Mouse (Mus musculus) lung, postnatal 4 days (tissue): ENCODE measurements around the gene Ppp1r32.
A peak's percentile ranks its signal among the peaks of the same experiment; 100 is the strongest.

Experiments used
- DNase-seq, 2 experiments: peaks; one replicate each; pipeline ENCODE4 v3.0.0; 2021

Gene Ppp1r32

DNA sequence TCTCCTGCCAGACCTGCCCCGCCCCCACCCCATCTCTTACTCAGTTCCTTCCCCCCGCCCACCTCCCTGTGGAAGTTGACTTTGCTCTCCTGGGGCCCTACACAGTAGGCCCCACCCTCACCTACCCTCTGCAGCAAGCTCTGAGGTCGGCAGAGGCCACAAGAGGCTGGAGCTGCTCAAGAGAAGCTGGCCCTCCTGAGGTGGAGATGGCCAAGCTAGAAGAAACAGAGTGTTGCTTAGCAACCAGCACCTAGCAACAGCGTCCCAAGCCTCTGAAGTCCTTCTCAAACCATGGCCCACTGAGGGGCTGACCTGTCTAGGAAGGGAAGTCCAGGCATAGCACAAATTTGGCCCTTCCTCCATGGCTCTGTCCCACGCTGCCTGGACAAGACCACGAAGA, at the start of gene Ppp1r32:
TSS of gene Ppp1r32 (minus strand) at position 226 of the 400 bp plus-strand sequence.
- DNase-seq = peak in 1 of 2 experiments; percentile 14

DNA sequence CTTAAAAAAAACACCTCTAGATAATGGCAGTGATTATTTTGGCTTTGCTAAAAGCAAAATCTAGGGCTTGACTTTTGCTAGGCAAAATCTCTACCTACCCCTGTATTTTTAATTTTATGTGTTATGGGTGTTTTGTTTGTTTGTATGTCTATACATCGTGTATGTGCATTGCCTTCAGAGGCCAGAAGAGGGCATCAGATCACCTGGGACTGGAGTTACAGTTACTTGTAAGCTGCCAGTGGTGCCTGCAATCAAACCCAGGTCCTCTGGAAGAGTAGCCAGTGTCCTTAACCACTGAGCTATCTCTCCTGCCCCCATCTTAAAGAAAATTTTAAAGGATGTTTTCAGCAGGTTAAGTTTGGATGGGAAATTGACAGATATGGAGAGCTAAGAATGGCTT, 47.4 kb upstream of the Ppp1r32 start:
- no peak for DNase-seq

DNA sequence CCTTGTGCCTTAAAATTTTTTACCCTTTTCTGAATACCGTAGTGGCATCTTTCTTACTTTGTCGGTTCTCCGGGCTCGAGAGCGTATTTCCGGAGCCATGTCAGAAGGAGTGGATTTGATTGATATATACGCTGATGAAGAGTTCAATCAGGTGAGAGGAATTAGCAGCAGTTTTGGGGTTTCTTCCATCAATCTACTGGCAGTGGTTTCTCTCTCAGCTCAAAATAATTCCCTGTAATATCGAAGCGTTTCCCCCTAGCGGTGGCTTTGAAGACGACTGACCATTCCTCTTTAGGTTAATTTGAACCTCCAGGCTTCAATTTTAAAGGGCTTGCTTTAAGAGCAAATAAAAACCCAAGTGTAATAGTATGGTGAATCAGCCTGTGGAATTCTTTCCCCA, 43.2 kb upstream of the Ppp1r32 start, which contains the start of gene Sdhaf2:
TSS of gene Sdhaf2 (minus strand) at position 233 of the 400 bp plus-strand sequence.
- DNase-seq = peak in 1 of 2 experiments; percentile 50

DNA sequence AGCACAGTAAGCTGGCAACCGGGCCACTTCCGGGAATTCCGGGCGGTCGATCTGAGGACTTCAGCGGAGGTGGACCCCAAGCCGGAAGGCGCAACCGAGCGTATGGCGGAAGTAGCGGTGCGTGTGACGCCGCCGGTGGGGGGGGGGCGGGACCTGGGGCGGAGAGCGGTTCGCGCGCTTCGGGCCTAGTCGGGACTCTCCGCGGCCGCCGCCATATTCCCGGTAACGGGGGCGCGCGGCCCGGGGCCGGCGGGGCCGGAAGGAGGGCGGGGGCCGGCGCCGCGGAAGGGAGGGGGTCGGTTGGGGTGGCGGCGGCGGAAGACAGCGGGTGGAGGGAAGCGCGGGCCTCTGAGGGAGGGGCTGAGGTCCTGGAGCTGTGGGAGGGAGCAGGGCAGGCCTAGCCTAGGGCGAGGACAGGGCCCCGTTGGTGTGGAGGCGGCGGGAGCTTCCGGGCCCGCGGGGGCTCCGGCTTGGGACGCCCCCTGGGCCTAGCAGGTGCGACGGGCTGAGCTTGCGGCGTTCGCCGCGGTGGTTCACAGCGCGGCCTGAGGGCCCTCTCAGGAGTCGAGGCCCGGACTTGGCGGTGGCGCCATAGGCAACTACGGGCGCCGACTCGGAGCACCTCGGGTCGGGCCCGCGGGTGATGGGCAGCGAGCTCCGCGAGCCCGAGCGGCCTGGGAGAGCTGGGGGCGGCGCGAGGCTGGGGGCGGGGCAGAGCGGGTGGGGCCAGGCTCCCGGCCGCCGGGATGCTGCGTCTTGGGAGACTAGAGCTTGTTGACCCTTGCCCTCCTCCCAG, 42.6 kb upstream of the Ppp1r32 start, which contains the start of gene Cpsf7:
TSS of gene Cpsf7 (plus strand) at position 161 of the 796 bp plus-strand sequence.
- DNase-seq = peak; percentile 92 to 95

DNA sequence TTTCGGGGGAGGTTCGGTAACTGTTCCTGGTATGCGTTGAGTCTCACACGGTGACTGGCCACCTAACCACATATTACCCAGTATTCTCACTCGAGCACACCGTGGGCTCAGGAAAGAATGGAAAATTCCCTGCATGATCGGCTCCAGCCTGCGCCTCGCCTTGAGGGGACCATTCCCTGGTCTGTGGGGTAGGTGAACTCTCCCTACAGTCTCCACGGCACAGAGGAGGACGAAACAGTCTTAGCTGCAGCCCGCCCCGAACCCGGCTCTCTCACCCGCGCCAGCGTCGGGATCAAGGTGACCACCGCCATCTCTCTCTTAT, 42.0 kb upstream of the Ppp1r32 start:
- no peak for DNase-seq

DNA sequence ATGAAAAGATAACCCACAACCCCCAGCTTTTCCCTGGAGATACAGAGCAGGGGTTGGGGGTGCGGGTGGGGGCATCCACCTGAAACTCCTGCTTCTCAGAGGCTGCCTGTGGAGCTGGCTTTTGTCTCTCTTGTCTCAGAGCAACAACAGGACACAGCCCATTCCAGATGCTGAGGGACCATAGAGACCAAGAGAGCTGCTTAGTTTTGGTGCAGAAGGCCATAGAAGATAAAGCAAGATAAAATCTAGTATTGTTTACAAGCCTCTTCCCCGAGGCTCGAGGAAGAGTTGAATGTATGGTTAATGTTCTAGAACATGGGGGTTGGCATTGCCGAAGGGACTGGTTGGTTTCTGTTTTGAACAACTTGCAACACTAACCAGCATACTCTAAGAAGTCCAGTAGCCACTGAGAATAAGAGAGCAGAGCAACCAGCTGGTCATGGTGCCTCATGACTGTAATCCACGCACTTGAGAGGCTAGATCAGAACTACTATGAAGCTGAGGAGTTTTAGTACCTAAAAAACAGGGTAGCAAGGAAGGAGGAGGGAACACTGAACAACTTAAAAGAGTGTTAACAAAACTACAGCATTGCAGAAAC, 40.9 kb upstream of the Ppp1r32 start:
- DNase-seq = no peak

DNA sequence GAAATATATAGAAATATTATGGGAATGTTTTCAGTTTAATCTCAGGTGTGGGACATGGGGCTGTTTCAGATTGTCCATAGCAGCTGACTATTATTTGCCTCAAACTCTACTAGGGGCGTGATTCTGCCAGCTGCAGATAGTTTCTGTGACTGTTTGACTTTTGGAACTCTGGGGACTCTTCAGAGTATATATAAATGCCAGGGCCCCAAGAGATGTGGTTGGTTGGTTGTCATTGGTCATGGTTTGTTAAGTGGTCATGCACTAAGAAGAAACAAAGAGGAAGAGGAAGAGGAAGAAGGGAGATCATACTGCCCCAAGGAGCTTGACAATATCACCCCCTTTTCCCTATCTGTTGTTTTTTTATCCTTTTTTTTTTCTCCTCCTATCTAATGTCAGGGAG, 39.2 kb upstream of the Ppp1r32 start:
- DNase-seq = no peak

DNA sequence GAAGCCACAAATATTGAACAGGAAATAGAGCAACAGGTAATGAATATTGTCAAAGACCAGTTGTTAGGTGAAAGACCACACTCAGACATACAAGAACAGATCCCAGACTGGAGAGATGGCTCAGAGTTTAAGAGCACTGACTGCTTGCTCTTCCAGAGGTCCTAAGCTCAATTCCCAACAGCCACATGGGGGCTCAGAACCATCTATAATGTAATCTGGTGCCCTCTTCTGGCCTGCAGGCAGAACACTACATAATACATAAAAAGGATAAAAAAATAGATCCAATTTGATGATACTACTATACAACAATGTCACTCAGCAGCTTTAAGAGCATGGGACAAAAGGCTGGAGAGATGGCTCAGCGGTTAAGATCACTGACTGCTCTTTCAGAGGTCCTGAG, 37.6 kb upstream of the Ppp1r32 start:
- peak in 1 of 2 experiments; percentile 30 for DNase-seq

DNA sequence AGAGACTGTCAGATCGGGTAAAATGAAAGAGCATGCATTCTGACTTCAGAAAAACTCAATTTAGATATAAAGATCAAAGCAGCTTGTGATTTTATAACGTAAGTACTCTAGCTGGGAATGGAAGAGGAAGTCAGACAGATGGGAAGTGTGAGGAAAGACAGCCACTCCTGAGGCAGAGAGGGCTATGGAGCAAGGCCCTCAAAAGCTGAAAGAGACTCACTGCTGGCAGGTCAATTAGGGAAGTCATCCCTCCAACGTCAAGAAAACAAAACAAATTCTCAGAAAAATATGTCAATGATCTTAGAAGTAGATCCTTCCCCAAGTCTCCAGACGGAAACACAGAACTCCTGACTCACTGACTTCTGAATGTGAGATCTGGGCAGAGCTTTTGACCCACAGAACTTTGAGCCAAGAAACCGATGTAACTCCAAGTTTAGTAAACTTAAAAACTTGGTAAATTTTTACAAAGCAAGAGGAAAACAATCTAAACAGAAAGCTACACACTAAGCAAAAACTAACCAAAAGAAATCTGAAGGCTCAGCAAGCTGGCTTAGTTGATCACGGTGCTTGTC, 28.1 kb upstream of the Ppp1r32 start:
- peak; percentile 34 to 43 for DNase-seq

DNA sequence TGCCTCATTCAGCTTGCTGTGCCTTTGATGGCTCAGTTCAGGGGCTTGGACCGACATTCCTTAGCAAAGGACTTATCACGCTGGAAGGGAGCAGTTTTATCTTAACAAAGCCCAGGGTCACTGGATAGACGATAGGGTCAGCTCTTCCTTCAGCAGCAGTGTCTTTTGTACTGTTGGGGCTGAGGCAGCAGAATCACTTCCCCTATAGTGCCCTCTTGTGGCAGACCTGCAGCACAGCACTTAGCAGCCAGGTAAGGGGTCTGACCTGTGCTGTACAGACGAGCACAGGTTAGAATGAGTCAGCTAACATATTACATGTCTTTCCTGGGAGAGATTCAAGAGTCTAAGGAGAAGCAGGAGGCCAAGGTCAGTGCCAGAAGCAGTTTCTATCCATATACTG, 19.8 kb upstream of the Ppp1r32 start:
- peak in 1 of 2 experiments; percentile 58 for DNase-seq

DNA sequence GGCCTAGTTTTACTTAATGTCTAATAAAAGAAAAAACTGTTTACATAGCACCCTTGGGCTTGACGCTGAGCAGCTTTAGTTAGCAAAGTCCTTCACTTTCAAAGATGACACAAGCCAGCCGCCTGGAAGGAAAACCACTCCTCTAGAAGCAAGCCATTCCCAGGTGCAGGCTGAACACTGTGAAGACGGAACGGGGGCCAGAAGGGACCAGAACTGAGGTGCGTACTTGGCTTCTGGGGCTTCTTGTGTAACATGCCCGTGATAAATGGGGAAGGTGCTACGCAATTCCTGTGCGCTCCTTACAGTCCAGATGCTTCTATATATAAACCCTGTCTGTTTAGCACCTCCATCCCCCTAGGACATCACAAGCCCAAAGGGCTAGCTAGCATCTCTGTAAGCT, 17.9 kb upstream of the Ppp1r32 start:
- DNase-seq = no peak

DNA sequence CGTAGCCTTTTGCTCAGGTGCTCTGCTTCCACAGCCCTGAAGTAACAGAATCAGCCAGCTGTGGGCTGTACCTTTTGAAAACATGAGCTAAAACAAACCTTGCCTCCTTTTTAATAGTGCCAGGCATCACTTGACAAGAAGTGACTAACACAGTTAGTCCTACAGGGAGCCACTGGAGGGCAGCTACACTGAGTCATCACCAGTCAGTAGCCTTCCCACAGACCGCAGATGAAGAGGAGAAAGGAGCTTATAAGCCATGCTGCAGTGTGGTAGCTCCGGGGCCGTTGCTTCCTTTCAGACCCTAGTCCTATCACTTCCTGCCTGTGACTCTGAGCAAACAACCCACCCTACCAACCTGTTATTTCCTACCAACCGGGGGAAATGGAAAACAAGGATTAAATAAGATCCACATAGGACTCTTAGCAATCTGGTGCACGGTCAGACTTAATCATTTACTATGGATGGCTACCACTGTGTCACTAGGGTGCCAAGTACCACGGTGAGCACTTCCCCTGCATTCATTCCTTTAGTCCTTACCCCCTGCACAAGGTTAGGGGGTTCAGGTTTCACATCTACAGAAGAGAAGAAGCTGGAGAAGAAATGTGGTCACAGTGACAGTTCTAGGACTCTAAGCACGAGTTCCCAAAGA, 14.9 kb upstream of the Ppp1r32 start:
- no peak for DNase-seq

DNA sequence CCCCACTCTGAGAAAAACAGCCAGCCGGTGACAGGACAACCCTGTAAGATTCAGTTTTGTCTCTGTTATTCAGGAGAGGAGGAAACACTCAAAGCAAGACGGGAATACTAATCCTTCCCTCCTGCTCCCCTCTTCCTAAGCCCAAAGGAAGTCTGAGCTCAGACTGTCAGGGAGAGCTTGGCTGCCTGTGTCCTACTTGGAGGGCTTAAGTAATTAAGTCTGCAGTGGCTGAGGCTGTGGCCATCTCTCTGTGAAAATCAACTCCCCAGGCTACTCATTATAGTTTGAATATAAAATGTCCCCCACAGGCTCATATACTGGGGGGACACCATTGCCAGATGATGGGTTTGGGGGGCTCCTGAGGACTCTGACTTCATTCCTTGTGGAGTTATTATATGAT, 14.2 kb upstream of the Ppp1r32 start:
- no peak for DNase-seq

DNA sequence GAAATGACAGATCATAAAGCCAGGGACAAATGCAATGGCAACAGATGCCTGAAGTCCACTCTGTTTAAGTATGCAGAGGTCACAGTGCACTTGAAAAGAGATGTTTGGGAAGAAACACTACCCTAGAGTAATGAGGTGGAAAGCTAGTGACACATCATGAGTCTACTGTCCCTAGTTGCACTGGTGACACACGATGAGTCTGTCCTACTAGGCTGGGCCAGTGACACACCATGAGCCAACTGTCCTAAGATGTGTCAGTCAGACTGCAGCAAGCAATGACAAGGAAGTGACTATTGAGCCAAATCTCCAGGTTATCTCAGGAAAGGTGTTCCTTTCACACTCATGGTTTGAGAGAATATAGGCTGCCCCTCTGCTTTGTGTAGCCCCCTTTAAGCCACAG, 12.9 kb upstream of the Ppp1r32 start:
- no peak for DNase-seq

DNA sequence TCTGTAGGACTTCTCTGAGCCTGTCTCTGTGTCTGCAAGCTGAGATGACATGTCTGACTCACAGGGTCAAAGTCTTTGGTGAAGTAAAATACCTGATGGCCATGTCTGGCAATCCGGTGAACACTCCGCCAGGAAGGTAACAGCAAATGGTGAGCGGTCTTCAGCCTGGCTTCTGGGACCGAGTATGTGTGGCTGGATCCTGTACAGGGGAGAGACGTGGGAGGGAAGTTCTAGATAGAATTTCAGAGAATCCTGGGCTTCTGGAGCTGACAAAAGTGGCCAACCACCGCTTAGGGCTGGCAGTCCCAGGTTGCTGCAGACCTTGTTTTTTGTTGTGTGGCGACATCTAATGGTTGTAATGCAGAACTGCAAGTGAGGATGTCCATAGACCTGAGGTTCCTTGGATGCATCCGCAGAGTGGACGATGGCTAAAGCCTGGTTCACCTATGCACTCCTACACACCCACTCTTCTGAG, 3.6 kb upstream of the Ppp1r32 start:
- DNase-seq = peak in 1 of 2 experiments; percentile 72

DNA sequence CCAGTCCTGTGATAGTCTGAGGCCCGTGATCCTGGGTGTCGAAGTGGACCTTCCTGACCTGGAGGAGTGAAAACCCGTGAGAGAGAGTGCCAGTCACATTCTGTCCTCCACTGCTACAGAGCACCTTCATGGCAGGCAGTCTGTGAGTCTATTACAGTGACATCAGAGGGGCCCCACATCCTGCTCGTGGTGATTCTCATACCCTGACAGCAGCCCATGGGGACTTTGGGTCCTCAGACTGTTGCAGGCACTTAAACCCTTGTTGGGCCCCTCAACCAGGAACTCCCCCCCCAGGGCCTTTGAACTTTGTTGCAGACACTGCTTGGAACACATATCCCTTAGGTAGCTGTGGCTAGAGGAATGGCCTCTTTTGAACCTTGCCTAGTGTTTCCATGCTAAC, 3.2 kb downstream of the Ppp1r32 start:
- no peak for DNase-seq

DNA sequence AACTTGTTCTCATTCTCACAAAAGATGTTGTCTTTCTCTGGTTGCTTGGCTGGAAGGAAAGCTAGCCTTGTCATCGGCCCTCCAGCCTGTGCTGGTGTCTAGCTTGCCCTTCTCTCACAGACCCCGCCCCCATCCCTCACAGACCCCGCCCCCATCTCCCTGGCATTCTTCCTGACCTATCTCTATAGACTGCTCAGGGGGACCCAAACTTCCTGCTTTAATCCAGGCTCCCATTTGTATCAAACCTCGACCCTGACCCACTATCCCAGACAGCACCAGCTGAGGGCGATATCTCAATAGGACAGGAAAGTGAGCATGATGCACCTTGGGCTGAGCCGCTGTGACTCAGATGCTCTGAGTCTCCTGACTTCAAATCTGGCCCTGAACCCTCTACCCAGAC, 8.9 kb downstream of the Ppp1r32 start:
- no peak for DNase-seq

DNA sequence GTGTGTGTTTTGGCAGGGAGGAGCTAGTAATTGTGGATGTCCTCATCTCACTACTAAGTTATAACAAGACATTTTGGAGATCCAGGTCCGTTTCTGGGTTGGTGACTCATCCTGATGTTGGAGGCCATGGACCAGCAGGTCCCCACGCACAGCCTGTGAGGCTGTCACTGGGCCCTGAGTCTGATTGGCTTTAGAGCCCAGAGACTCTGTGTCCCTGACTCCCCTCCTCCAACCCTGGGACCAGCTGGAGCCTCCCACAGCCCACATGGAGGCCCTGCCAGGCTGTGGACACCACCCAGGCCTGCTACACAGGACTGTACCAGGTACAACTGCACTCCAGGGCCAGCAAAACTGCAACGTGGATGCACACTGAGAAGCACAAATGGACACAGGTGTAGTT, 9.8 kb downstream of the Ppp1r32 start:
- DNase-seq = no peak

DNA sequence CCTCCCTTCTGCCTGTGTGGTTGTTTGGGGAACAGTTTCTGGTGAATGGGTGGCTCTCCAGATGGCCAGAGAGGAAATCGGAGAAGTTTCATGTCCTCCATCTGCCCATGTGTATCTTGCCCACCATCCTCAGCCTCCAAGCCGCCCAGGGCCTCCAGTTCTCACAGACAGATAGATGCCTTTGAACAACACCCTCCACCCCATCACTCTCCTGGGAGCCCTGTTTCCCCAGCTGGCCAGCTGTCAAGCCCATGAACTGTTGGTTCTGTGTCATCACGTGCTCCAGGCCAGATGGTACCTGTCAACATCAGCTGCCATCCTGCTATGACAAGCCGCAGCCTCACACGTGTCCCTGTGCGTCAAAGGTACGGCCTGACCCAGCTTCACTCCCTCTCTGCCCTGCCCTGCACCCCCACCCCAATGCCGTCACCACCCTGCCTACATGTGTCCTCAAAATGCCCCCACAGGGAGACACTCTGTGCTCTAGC, 13.5 kb downstream of the Ppp1r32 start:
- DNase-seq = peak; percentile 39 to 72

DNA sequence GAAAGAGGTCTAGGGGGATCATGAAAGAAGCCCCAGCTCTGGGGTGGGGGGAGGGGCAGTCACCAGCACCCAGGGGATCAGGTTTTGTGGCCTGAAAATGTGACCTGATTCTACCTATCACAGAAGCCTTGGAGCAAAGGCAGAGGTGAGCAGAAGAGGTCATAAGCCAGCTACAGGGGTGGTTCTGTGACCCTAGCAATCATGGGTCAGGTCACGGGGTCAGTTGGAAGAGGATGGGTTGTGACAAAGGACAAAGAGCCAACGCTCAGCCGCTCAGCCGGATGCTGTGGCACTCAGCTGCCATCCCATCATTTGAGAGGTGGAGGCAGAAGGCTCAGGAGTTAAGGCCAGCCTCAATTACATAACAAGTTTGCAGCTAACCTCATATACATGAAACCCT, 18.3 kb downstream of the Ppp1r32 start:
- no peak for DNase-seq

DNA sequence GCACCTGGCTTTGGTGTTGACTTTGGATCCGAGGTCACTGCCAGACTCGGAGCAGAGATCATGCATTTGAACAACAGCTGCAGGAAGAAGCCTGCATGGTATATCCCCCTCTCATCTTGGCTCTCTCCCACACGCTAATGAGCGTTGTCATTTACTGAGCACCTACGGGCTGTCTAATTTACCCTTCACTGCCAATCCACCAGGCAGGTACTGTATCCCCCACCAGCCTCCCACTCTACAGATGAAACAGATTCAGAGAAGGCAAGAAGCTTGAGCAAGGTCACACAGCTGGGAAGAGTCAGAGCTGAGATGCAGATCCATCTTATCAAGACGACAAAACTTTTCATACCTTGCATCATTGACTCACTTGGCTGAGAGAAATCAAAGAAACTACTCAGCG, 21.1 kb downstream of the Ppp1r32 start:
- no peak for DNase-seq

DNA sequence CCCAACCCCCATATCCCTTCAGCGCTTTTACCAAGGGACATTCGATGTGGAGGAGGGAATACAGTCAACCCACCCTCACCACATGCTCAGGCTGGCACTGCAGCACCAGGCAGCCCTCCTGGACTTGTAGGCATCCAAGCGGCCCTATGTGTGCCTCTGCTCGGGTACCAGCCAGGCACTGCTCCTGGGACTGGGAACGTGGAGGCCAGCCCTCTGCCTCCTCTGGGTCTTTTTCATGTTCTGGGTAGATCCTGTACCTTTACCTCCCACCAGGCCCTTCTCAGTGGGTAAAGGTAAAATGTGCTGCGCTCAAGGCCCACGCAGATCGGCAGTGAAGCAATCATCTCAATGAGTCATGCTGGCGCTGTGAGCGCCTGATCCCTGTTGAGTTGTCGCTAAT, 22.8 kb downstream of the Ppp1r32 start:
- DNase-seq = no peak

DNA sequence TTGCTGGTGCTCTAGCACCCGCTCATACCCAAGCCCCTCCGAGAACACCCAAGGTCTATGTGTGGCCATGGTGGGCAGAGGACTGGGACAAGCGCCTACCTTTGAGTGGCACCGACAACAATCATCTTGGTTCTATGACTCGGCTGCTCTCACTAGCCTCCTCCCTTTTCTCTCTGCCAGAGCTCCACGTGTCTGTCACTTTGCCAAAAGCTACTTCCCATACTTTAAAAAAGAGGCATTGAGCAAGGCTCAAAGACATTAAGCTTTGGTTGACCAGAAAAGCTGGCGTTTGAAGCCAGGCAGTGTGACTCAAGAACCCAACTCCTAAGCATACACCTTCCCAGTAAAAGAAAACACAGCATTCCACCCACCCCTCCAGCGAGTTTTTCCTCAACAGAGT, 24.6 kb downstream of the Ppp1r32 start:
- peak; percentile 53 to 68 for DNase-seq

DNA sequence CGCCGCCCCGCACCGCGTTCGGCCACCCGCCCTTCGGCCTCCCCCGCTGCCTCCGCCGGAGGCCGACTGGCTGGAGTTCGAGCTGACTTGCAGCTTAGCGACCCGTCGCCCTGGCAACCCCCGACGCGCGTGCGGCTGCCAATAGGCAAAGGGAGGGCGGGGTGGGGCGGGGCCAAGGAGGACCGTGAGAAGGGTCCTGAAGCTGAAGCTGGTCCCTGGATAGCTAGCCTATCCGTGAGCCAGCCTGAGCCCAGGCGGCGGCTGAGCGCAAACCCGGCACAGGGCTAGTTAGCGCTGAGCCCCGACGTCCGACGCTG, 25.3 kb downstream of the Ppp1r32 start:
- peak; percentile 71 to 82 for DNase-seq
